Mouse (Mus musculus): ENCODE data around the gene Hsf3. TPM values are rescaled to one million over a fixed set of nuclear protein-coding genes. Genes with fewer than 3 reads are reported as not detected.

Gene Hsf3
- not detected for polyA plus RNA-seq (2012; fragmentation: generic; extraction: Trizol)

GRCm38 (mm10) chrX:96456201-96456963, at the start of gene Hsf3:
TSS of gene Hsf3 (minus strand) at chrX:96456294.

GRCm38 (mm10) chrX:96455149-96455548, 945 bp downstream of the Hsf3 start, which contains the start of gene Heph:
TSS of gene Heph (plus strand) at chrX:96455359.

GRCm38 (mm10) chrX:96293338-96293737, 162.8 kb downstream of the Hsf3 start, which contains the start of gene Vsig4:
TSS of gene Vsig4 (minus strand) at chrX:96293438.

Other genes with a start within 250 kb of the Hsf3 start
- not detected for gene Vsig4, start 162.9 kb downstream of the Hsf3 start, polyA plus RNA-seq (2012; fragmentation: generic; extraction: Trizol)
- under 1 TPM in 1 of 2 experiments, not detected in 1; 0.01 TPM for gene Heph, start 935 bp downstream of the Hsf3 start, polyA plus RNA-seq (2012; fragmentation: generic; extraction: Trizol)

Data from C3H10T1/2 (cell line).